Mouse (Mus musculus) stomach, adult 2 months (tissue): ENCODE measurements around the gene Crls1. TPM values are rescaled to one million over a fixed set of nuclear protein-coding genes. Genes with fewer than 3 reads are reported as not detected.

ENCODE experiments used
- polyA plus RNA-seq: library from polyadenylated mRNA; depleted of rRNA; stranded (reverse); fragments of >200 nt; gene quantifications from 2 replicates; pipeline ENCODE4 v1.2.3, GENCODE M21; 2012; rRNA removed

The Crls1 gene
- polyA plus RNA-seq, result 11.9 and 25.0 TPM in 2 replicates

DNA sequence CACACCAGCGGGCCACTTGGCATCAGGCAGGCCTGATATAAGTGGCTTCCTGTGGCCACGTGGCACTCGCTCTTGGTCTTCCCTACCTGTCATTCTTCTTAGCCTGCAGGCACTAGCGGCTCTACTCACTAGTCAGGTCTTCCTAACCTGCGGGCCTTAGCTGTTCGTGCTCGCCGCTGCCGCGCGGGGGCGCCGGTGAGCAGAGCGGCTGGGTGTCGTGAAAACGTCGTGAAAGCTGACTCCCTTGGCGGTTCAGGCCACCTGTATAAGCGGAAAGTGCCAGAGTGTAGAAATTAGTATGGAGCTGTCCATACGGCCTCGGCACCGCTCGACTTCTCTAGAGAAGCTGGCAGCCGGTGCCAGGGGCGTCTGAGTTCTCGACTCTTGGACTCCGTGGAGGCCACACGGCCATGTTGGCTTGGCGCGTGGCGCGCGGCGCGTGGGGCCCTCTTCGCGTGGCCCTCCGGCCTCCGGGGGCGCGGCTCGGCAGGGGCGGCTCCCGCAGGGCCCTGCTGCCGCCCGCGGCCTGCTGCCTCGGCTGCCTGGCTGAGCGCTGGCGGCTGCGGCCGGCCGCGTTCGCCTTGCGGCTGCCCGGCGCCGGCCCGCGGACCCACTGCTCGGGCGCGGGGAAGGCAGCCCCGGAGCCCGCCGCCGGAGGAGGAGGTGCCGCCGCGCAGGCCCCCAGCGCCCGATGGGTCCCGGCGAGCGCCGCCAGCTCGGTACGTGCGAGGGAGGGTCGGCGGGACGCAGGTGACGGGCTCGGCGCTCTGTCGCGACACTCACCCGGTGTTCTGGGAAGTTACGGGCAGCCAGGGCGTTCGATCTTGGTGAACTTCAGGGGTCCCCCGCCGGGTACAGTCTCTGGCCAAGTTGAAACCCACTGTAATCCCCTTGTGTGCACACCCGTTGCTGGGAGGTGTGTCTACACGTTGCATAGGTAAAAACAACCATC is at the start of gene Crls1:
Gene Crls1 (plus strand): TSS at position 260 of the 952 bp plus-strand sequence.

DNA sequence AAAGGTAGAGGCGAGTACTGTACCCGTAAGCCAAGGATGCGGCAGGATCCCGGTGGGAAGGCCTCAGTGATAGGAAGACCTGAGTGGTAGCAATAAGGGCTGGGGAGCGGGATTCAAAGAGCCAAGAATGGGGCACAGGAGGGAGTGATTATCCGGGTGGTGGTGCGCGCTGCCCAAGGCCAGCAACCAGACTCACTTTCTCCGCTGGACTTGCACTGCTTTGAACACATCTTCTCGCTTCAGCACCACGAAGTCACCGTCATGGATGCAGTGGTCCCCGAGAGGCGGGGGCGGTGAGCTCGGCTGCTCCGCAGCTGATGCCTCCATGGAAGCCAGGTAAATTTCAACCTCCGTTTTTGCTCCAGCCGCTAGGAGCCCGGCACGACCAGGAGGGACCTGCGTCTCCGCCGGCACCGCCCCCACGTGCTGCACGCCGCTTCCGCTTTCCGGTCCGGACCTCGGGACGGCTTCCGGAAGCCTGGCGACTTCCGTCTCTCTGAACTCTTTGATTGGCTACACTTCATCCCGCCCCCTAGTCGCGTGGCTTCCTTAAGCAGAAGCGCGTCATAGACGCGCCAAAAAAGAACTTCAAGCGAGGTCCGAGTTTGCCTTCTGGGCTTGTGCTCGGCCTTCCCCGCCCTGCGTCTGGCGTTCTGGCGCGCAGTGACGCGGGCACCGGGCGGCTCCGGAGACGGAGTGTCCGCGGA is 30.7 kb upstream of the Crls1 start, which contains the start of the genes Trmt6 and Mcm8:
Gene Trmt6 (minus strand): TSS at position 448 of the 707 bp plus-strand sequence.
Gene Mcm8 (plus strand): TSS at position 534 of the 707 bp plus-strand sequence.

DNA sequence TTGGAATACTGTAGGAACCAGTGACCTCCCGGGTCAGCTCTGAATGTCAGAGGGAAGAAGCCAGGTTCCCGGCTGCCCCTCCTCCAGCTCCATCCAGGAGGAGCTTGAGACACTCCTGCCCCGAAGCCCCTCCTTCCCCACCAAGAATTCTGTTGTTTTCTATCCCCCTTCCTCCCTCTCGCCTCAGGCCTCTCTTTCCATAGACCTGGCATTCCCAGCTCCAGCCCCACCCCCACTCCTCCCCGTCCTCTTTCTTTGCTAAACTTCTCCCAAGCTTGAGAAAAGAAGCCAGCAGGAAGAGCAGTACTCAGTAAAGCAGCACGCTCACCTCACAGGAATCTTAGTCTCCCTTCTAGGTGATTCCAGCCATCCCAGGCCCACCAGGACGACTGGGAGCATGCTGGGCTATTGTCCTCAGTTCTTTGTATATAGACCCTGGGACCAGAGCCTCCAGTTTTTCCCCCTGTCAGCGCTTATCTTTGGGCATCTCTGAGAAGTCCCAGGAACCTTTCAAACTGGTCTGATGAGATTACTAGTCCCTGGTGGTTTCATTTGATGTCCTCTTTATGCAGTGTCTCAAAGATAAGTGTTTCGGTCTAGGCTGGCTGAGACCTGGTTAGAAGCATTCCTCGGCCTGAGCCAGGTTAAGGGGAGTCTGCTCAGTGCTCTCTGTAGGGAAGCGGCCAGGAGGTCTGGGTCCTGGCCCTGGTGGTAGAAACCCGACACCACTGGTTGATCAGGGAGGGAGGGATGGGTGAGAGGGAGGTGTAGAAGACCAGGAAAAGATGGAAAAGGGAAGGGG is 34.6 kb downstream of the Crls1 start, which contains the start of gene Lrrn4:
Gene Lrrn4 (minus strand): TSS at position 48 of the 802 bp plus-strand sequence.

Other genes with a start within 250 kb of the Crls1 start
- gene Shld1, start 159.7 kb upstream of the Crls1 start, polyA plus RNA-seq, result 4.0 and 5.1 TPM in 2 replicates
- gene Chgb, start 65.4 kb upstream of the Crls1 start, polyA plus RNA-seq, result 3.8 and 7.4 TPM in 2 replicates
- gene Trmt6, start 30.6 kb upstream of the Crls1 start, polyA plus RNA-seq, result 0.34 and 0.58 TPM in 2 replicates
- 0.31 and 0.54 TPM in 2 replicates for gene Mcm8, start 30.5 kb upstream of the Crls1 start, polyA plus RNA-seq
- gene Lrrn4, start 34.2 kb downstream of the Crls1 start, polyA plus RNA-seq, result 0.93 and 1.7 TPM in 2 replicates
- 9.8 and 10.3 TPM in 2 replicates for gene Fermt1, start 99.2 kb downstream of the Crls1 start, polyA plus RNA-seq